Mouse (Mus musculus) layer of hippocampus, adult 2 months (tissue): ENCODE measurements at regions not wholly inside any gene's neighbourhood (a gene's known extent, or its start where the extent isn't known, plus 50 kb on each side); places are given as distances from the start of the nearest gene placed in this dataset.

Experiments used
- DNase-seq, 2 experiments: peaks; one replicate each; pipeline ENCODE4 v3.0.0; 2022; ENCODE audit warnings: low spot score in 2 of 2
- H3K27ac ChIP-seq: fragments of 200-600 bp; 2 replicates; pipeline ENCODE4 v1.8.1; 2022
- H3K4me3 ChIP-seq: fragments of 200-600 bp; 2 replicates; pipeline ENCODE4 v1.8.1; 2022; ENCODE audit warnings: mild to moderate bottlenecking
- CTCF ChIP-seq: fragments of 200-600 bp; conservative IDR thresholded peaks from 2 replicates; pipeline ENCODE4 v1.8.1; 2022; ENCODE audit warnings: antibody characterized with exemption, mild to moderate bottlenecking, moderate library complexity

DNA sequence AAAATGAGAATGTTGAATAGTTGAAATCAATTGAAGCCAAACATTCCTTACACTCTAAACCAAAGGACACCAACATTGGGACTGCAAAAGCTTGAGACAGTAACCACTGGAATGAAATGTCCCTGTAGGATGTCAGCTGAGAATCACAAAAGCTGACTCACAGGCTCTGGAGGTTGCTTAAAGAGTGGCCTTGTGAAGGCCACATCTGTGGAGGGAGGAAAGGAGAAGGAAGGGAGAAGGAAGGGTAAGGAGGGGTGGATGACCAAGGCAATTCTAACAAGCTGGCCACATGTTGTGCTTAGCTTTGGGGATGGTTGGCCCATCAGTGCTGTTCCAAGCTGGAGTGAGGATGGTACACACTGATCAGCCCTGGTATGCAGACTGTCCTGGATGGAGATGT, 205.2 kb upstream of the Gm9747 start:
- DNase-seq, result no peak
- Histone ChIP-seq H3K4me3 (no peak overlapping the region), H3K27ac (no peak overlapping the region)
- TF ChIP-seq CTCF, result no peak

DNA sequence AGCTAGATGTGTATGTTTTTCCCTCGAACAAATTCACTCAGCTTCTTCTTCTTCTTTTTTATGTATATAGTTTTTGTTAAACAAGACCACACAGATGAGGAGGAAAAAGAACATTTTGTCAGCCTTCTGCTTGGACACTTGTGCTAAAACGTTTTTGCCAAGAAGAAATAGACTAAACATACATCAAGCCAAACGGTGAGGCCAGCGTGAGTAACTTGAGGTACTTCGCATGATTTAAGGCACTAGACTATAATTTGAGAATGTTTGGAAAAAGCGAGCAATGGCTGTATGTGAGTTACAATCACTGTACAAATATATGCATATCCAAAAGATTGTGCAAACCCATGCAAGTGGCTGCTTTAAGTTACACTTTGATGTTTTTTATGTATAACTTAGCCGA, 201.8 kb upstream of the Gm9747 start:
- H3K4me3 ChIP-seq, result no peak overlapping the region
- no peak for TF ChIP-seq CTCF
- H3K27ac ChIP-seq, result no peak overlapping the region
- DNase-seq, result no peak

DNA sequence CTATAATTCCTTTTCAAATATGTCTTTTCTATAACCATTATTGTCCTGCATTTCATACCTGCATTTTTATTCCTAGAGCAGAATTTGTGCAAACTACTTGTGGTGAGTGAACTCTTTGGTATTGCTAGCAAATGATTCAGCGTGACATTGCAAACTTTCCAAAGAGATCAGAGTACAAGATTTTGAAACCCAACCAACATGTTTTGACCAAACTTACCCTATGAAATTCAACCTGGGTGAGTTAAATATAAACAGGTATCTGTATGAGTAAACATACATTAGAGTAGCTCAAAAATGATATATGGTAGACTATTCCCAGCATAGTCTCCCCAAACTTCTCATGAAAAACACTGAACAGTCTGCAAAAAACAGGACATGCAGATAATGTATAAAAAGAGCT, 200.5 kb upstream of the Gm9747 start:
- Histone ChIP-seq H3K27ac (no peak overlapping the region), H3K4me3 (no peak overlapping the region)
- DNase-seq, result no peak
- no peak for TF ChIP-seq CTCF

DNA sequence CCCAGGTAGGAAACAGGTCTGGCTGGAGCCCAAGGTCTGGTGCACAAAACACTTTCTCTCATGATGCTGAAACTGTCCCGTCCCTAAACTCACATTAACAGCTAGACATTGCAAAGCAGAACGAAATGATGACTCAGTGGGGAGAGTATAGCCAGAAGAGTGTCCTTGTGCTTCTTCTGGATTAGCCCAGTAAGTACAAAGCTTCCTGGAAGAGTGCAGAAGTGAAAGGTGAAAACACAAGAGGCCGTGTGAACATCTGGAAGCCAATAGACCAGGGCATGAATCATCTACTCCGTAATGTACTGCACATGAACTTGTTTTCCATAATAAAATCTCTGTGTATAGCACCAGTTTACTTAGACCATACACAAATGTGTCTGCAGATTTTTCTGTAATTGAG, 194.7 kb upstream of the Gm9747 start:
- H3K4me3 ChIP-seq, result no peak overlapping the region
- no peak for TF ChIP-seq CTCF
- H3K27ac ChIP-seq, result no peak overlapping the region
- no peak for DNase-seq

DNA sequence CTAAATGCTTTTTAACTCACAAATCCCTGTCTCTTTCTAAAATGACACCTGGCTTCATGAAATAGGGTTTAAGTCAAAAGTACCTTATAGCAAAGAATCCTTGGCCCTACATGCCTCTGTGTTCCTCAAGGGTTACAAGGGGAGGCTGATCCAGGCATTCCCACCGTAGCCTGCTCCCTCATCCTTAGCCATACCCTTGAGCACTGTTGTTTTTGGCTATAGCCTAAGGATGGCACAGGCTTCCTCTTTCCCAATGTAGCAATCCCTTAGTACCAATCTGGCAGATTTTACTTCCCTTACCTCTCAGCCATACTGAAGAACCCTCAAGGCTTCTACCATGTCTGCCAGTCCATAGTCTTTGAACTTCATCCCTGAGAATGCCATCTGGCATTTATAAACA, 194.2 kb upstream of the Gm9747 start:
- H3K27ac ChIP-seq, result no peak overlapping the region
- no peak overlapping the region for H3K4me3 ChIP-seq
- no peak for DNase-seq
- no peak for TF ChIP-seq CTCF

DNA sequence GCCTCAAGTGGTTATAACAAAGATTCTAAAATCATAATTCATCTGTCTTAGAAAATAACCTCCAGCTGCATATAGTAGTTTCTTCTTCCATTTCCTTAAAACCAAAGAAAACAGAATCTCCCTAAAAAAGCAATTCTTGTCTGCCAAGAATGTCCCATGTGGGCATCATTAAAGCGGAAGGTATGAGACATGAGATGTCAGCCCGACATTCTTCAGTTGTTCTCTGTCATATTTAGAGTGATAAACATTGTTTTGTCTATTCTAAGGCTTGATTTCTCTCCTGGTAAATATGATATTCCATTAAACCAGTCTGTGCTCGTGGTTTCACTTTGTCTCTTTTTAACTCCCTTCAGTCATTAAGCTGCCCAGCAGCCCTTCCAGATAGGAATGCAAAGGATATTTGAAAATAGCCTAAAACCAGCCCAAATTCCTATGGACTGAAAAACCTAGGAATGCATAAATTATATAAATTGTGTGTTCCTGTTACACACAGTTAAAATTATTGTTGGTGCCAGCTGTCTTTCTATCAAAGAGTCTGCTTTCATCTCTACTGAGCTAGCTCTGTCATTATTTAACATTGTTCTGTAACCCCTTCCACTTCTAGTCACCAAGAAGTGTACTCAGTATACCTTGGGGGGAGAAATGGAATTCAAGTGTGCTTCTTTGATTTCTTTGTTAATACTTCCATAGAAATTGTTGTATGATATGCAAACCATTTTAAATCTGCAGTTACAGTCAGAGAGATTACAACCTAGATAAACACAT, 191.4 kb upstream of the Gm9747 start:
- no peak overlapping the region for H3K27ac ChIP-seq
- DNase-seq, result no peak
- no peak overlapping the region for H3K4me3 ChIP-seq
- no peak for TF ChIP-seq CTCF

DNA sequence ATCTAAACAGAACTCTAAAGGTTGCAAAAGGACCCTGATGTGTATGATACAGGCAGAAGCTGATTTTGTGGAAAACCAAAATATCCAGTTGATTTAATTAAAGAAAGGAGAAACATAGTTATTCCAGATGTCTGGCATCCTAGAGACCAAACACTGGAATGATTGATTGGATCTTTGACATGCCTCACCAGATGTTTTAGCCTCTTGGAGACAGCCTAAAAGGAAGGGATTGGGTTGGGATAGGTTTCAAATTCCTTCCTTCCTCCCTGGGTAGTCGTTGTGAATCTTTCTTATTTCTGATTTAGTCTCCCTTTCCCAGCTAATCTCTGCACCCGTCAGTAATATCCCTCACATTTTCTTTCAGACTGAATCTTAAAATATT, 190.9 kb upstream of the Gm9747 start:
- H3K27ac ChIP-seq, result no peak overlapping the region
- no peak overlapping the region for H3K4me3 ChIP-seq
- DNase-seq, result no peak
- no peak for TF ChIP-seq CTCF

DNA sequence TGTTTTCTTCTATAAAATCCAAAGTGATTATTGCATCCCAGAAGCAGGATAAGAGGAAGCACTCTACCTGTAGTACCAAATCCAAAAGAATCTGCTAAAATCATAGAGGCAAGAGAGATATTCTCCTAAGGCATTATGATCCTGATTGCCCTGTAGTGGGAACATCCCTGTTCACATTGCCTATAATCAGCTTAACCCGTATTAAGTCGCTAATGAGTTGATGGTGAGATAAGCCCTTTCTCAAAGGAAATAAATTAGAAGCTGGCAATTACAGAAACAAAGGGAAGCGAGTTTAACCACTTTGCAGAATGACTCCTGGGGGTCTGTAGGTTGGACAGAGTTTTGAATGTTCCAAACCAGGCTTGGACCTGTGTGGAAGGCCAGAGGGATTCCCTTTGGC, 190.4 kb upstream of the Gm9747 start:
- DNase-seq, result no peak
- H3K4me3 ChIP-seq, result no peak overlapping the region
- no peak overlapping the region for H3K27ac ChIP-seq
- no peak for TF ChIP-seq CTCF

DNA sequence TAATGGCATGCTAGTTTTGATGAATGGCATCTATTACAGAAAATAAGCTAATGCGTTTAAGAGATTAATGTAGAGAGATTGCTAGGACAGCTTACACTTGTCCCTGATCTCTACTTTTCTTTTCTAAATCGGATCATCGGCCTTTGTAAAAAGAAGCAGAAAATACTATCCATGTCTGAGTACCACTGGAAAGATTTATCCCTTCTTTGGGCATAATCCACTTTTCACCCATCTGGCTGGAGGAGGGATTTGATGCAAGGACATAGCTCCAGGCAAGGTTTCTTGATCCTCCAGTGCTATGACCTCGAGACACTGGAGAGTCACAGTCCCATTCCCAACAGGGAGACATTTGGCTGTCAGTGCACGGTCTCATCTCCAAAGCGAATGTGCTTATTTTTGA, 166.6 kb upstream of the Gm9747 start:
- no peak overlapping the region for H3K27ac ChIP-seq
- H3K4me3 ChIP-seq, result no peak overlapping the region
- no peak for TF ChIP-seq CTCF
- no peak for DNase-seq

DNA sequence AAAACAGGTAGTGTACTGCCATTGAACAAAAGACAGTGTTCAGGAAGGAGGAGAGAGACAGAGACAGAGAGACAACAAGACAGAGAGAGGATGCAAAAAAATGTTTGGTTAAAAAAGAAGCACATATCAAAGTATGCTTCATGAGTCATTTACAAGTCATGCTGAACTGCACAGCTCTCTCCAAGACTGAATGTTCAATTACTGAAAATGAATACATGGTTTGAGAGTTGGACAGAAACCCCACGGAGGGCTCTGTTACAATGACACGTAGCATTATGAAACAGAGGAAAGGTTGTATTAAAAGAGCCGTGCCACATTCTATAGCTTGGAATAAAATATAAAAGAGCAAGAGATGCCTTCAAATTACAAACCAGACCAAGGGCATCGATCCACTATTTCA, 164.3 kb upstream of the Gm9747 start:
- Histone ChIP-seq H3K27ac (no peak overlapping the region), H3K4me3 (no peak overlapping the region)
- DNase-seq, result no peak
- TF ChIP-seq CTCF, result no peak

DNA sequence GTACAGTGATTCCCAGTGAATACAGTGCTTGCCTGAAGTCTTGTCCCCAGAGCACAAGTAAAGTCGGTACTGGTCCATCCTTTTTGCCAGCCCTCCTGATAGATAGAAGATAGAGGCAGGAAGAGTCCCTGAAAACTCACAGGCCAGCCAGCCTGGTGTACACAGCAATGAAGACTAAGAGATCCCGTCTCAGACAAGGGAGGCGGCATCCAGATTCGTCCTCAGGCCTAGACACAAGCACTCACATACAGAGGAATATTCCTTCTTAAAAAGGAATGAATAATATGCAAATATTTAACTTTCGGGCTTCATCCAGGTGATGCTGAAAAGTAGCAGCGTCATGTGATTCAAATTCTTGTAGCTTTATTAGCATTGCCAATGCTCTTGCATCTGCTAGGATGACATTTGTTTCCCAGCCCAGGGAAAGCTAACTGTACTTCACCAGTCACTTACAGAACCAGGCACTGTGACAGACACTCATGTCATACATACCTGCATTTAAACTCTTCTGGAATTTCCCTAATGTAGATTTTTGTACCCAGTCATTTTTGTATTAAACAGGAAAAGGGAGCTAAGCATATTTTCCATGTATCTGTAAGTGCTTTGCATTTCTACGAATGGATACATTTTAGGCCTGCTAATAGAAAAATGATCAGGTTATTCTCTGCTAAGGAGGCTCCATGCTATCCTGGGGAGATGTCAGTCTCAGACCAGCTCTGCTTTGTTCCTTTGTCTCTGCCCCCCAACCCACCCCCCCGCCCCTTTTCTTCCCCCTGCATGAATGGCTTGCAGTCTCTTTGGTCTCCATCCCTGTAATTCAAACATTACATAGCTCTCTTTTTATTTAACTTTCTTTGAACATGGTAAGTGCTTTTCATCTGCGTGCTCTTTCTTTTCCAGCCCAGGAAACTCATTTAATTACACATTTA, 162.5 kb upstream of the Gm9747 start:
- TF ChIP-seq CTCF, result no peak
- H3K27ac ChIP-seq, result no peak overlapping the region
- no peak for DNase-seq
- no peak overlapping the region for H3K4me3 ChIP-seq

DNA sequence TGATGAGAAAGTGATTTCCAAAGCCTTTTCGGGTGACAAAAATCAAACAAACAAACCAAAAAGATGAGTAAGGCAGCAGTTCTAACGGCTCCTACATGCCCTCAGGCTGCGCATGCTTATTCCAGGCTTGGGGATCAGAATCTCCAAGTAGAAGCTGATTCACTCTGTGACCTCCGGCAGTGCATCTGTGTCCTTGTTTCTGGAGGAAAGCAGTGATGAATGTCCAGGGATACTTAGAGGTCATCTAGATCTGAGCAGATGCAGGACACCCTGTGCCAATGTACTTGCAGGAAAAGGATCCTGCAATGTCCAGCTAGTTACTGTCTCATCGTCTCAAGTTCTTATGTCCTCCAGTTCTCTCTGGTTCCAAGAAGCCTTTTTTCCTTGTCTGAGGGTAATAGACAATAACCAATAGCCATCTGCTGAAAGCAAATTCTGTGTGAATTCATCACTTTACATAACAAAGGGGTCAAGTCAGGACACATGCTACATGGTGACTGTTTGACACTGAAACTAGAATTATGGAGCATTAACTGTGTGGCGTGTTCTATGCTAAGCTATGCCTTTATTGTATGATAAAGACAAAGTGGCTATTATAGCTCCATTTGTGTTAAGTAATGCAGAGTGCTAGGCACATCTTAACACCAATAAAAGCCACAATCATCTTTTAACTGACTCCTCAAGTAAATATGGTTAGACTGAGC, 143.6 kb upstream of the Gm9747 start:
- Histone ChIP-seq H3K27ac (no peak overlapping the region), H3K4me3 (no peak overlapping the region)
- no peak for TF ChIP-seq CTCF
- no peak for DNase-seq

DNA sequence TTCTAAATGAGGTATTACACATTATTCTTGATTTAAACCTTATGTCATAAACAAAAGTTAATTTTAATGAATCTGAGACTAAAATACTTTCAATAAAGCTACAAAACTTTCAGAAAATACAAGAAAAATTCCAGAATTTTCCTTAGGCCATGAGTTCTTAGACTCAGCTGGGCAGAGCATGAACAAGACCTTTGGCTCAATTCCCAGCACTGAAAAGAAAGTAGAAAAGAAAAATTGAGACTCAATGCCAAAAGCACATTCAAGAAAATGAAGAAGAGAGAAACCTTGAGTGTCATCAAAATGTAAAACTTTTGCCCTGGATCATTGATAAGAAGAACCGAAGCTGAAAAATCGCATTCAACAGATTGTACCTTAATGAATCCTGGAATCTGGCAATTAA, 137.8 kb upstream of the Gm9747 start:
- DNase-seq, result no peak
- TF ChIP-seq CTCF, result no peak
- Histone ChIP-seq H3K4me3 (no peak overlapping the region), H3K27ac (no peak overlapping the region)
